Mouse (Mus musculus) midbrain, embryonic 10.5 days (tissue): Measurements from ENCODE around the gene 4930516K23Rik. TPM values are rescaled to one million over a fixed set of nuclear protein-coding genes. Genes with fewer than 3 reads are reported as not detected.

ENCODE experiments used
- DNase-seq: peaks from one replicate; pipeline ENCODE4 v3.0.0-alpha.2; 2017; ENCODE audit warnings: low spot score
- H3K27ac ChIP-seq: fragments of 300-500 bp; sonication (generic); replicated peaks from 2 replicates; pipeline ENCODE4 v1.5.1; 2016; ENCODE audit warnings: mild to moderate bottlenecking
- H3K27me3 ChIP-seq: fragments of 300-500 bp; sonication (generic); 2 replicates; pipeline ENCODE4 v1.6.1; 2016; ENCODE audit warnings: low read depth, mild to moderate bottlenecking; ENCODE audit not compliant: poor library complexity, severe bottlenecking
- H3K36me3 ChIP-seq: fragments of 300-500 bp; sonication (generic); 2 replicates; pipeline ENCODE4 v1.6.1; 2016; ENCODE audit warnings: mild to moderate bottlenecking, moderate library complexity
- H3K4me1 ChIP-seq: fragments of 300-500 bp; sonication (generic); 2 replicates; pipeline ENCODE4 v1.6.1; 2016
- H3K4me3 ChIP-seq: fragments of 300-500 bp; sonication (generic); 2 replicates; pipeline ENCODE4 v1.5.1; 2016; ENCODE audit warnings: mild to moderate bottlenecking, moderate library complexity
- H3K9me3 ChIP-seq: fragments of 300-500 bp; sonication (generic); replicated peaks from 2 replicates; pipeline ENCODE4 v1.6.1; 2016; ENCODE audit warnings: mild to moderate bottlenecking
- WGBS: fragments of 180-500 bp; shearing (Covaris S2); methylation state at CpG from one replicate; pipeline ENCODE4 v1.1.7; 2016; 5-methylcytosine and 5-hydroxymethylcytosine counted together
- polyA plus RNA-seq: library from polyadenylated mRNA; unstranded; fragments of >200 nt; fragmentation: Nextera tagmentation; extraction: Ambion mirVana; gene quantifications from 2 replicates; pipeline ENCODE4 v1.2.1, GENCODE M21; 2016

Gene 4930516K23Rik
- not detected in 2 replicates for polyA plus RNA-seq

- H3K4me1 ChIP-seq, result no peaks in the 10 kb centered on the region
- H3K27ac ChIP-seq, result no peak within 1 kb of the TSS
- no peaks in the 10 kb centered on the region for H3K27me3 ChIP-seq
- DNase-seq, result no peak
- H3K4me3 ChIP-seq, result no peak within 1 kb of the TSS
- no peaks in the 10 kb centered on the region for H3K36me3 ChIP-seq
- 58% methylated on average over 2 of the region's 2 CpGs for WGBS
- H3K9me3 ChIP-seq, result no peaks in the 10 kb centered on the region
Observed at GRCm38 (mm10) chr7:104061345-104061744, at the start of gene 4930516K23Rik. Gene 4930516K23Rik (minus strand): TSS chr7:104061445.

GRCm38 (mm10) chr7:104104757-104104972, 43.4 kb upstream of the 4930516K23Rik start, which contains the start of gene Olfr646:
Gene Olfr646 (plus strand): TSS chr7:104104873.
- no peak within 1 kb of the TSS for H3K27ac ChIP-seq
- no peak within 1 kb of the TSS for H3K4me3 ChIP-seq
- H3K36me3 ChIP-seq, result no peaks in the 10 kb centered on the region
- no peak for DNase-seq
- H3K4me1 ChIP-seq, result no peaks in the 10 kb centered on the region
- H3K9me3 ChIP-seq, result no peaks in the 10 kb centered on the region
- H3K27me3 ChIP-seq, result no peaks in the 10 kb centered on the region

- Histone ChIP-seq H3K9me3 (no peaks in the 10 kb centered on the region), H3K27me3 (no peaks in the 10 kb centered on the region), H3K36me3 (no peaks in the 10 kb centered on the region), H3K4me3 (no peak overlapping the region), H3K27ac (no peak overlapping the region), H3K4me1 (no peaks in the 10 kb centered on the region)
- WGBS, result 78% methylated on average over 4 of the region's 4 CpGs
- no peak for DNase-seq
Observed at GRCm38 (mm10) chr7:104103913-104104756, 42.9 kb upstream of the 4930516K23Rik start.

DNA sequence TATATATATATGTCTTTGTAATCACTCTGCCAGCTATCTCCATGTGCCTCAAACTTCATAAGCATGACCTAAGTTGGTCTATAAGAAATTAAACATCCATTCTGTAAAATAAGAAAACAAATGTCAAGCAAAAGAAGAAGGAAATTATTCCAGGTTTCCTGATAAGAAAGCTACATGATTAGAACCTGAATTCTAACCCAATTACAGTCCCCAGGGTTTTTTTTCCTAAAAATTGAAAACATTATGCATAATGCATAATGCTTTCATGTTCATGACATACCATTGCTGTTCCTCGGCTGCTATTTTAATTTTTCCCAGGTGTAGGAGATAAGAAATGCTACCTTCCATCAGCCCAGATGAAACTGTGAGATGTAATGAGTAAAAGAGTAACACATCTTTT, 24.1 kb upstream of the 4930516K23Rik start, which contains the start of gene Olfr645:
Gene Olfr645 (minus strand): TSS at position 101 of the 400 bp plus-strand sequence.
- DNase-seq, result no peak
- no peaks in the 10 kb centered on the region for H3K27me3 ChIP-seq
- 72% methylated on average over 1 of the region's 1 CpGs for WGBS
- no peak within 1 kb of the TSS for H3K27ac ChIP-seq
- no peak within 1 kb of the TSS for H3K4me3 ChIP-seq
- H3K4me1 ChIP-seq, result no peaks in the 10 kb centered on the region
- no peaks in the 10 kb centered on the region for H3K36me3 ChIP-seq
- no peaks in the 10 kb centered on the region for H3K9me3 ChIP-seq

GRCm38 (mm10) chr7:104071769-104072168, 10.5 kb upstream of the 4930516K23Rik start, which contains the start of gene Olfr644:
Gene Olfr644 (minus strand): TSS chr7:104071869.
- H3K36me3 ChIP-seq, result no peaks in the 10 kb centered on the region
- WGBS, result 77% methylated on average over 2 of the region's 2 CpGs
- DNase-seq, result no peak

DNA sequence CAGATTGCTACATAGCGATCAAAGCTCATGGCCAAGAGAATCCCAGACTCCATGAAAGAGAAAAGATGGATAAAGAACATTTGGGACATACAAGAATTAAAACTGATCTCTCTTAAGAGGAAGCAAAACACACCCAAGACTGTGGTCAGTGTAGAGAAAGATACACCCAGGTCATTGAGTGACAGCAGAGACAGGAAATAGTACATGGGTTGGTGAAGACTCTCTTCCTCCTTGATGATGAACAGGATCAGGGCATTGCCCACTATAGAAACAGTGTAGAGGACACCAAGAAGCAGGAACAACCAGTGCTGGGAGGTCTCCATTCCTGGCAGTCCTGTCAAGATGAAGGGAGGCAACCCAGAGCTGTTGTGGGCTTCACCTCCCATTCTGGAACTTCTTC, 2.0 kb downstream of the 4930516K23Rik start:
- DNase-seq, result no peak
- no peak overlapping the region for H3K4me3 ChIP-seq
- no peak overlapping the region for H3K27ac ChIP-seq
- WGBS, result 97% methylated on average over 1 of the region's 1 CpGs
- H3K27me3 ChIP-seq, result no peaks in the 10 kb centered on the region
- H3K9me3 ChIP-seq, result no peaks in the 10 kb centered on the region; the same call in 1 of the 2 replicates
- H3K36me3 ChIP-seq, result no peaks in the 10 kb centered on the region
- H3K4me1 ChIP-seq, result no peaks in the 10 kb centered on the region

More at GRCm38 (mm10) chr7:104071769-104072168, 10.5 kb upstream of the 4930516K23Rik start, which contains the start of gene Olfr644:
- H3K27me3 ChIP-seq, result no peaks in the 10 kb centered on the region
- H3K4me3 ChIP-seq, result no peak within 1 kb of the TSS
- H3K4me1 ChIP-seq, result no peaks in the 10 kb centered on the region
- H3K9me3 ChIP-seq, result no peaks in the 10 kb centered on the region; the same call in 1 of the 2 replicates
- no peak within 1 kb of the TSS for H3K27ac ChIP-seq

DNA sequence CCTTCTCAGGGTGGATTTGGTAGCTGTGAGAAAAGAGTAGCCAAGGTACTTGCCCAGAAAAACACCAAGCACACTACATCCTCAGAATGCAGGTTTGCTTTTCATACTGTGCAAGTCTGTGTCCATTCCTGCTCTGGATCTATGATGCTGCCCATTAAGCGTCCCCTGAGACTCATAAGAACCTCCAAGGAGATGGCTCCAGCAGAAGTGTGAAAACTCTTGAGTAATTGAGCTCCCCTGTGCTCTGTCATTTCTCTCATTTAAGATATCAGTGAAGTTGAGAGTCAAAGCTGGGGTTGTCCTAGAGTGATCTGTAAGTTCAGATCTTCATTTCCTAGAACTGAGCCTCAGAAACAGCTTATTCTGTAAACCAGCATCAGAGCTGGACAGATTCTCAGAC, 8.7 kb downstream of the 4930516K23Rik start, which contains the start of gene Olfr642:
Gene Olfr642 (minus strand): TSS at position 101 of the 400 bp plus-strand sequence.
- Histone ChIP-seq H3K9me3 (no peaks in the 10 kb centered on the region; the same call in 1 of the 2 replicates), H3K27me3 (no peaks in the 10 kb centered on the region), H3K36me3 (no peaks in the 10 kb centered on the region), H3K27ac (no peak within 1 kb of the TSS), H3K4me1 (no peaks in the 10 kb centered on the region), H3K4me3 (no peak within 1 kb of the TSS)
- WGBS, result 83% methylated on average over 1 of the region's 1 CpGs
- DNase-seq, result no peak

DNA sequence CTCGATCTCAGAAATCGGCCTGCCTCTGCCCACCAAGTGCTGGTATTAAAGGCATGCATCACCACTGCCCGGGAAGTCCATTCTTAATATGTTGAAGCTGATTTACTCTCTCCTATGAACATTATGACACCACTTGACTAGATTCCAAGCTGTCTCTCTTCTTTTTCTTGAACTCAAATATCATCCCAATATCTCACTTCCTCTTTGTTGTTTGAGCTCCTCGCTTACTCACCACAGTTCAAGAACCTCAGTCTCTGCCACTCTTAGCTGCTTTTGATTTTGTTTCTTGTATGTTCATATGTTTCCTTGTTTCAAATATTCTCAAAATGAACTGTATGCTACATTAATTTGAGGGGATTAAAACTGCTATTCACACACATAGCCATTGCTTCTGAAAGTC, 10.5 kb downstream of the 4930516K23Rik start:
- 94% methylated on average over 4 of the region's 4 CpGs for WGBS

DNA sequence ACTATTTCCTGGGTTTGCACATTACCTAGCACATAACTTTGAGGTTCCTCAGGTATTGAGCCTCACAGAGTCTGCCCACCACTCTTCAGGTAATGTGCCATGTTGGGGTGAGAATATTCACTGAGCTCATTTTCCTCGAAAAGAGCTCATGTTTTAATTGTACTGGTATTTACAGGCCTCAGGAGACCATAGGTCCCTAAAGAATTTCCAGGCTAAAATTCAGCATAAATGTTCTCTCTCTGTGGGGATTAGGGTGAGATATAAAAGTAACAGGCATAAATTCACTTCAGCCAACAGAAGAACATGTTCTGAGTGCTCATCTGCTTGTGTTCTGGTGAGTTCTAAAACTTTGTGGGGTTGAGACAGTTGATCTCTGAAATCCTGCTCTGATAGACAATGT, 26.1 kb downstream of the 4930516K23Rik start, which contains the start of gene Olfr641:
Gene Olfr641 (plus strand): TSS at position 301 of the 400 bp plus-strand sequence.
- H3K27ac ChIP-seq, result no peak within 1 kb of the TSS
- H3K4me1 ChIP-seq, result no peaks in the 10 kb centered on the region
- H3K4me3 ChIP-seq, result no peak within 1 kb of the TSS
- no peak for DNase-seq
- 74% methylated on average over 1 of the region's 1 CpGs for WGBS
- no peaks in the 10 kb centered on the region for H3K27me3 ChIP-seq
- no peaks in the 10 kb centered on the region for H3K36me3 ChIP-seq
- no peaks in the 10 kb centered on the region for H3K9me3 ChIP-seq

More for the DNA sequence above, 10.5 kb downstream of the 4930516K23Rik start:
- Histone ChIP-seq H3K9me3 (no peaks in the 10 kb centered on the region; the same call in 1 of the 2 replicates), H3K4me3 (no peak overlapping the region), H3K27ac (no peak overlapping the region), H3K4me1 (no peaks in the 10 kb centered on the region), H3K27me3 (no peaks in the 10 kb centered on the region), H3K36me3 (no peaks in the 10 kb centered on the region)
- no peak for DNase-seq

DNA sequence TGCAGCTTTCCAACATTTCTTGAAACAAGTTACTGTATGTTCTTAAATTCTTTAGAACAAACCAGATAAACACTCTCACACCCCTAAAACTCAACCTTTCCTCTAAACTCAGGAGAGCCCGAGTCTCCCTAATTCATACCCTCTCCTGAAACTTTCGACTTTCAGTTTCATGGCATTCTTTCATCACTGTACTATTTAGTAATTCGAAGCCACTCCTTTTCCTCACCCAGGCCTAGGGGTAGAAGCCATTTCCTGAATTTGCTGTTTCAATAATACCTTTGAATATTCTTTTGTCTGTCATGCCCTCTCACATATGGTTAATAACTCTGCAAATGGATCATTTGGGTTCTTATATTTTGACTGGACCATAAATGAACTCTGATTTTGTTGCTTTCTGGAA, 34.3 kb downstream of the 4930516K23Rik start:
- no peaks in the 10 kb centered on the region for H3K36me3 ChIP-seq
- H3K27ac ChIP-seq, result no peak overlapping the region
- 85% methylated on average over 3 of the region's 3 CpGs for WGBS
- no peaks in the 10 kb centered on the region for H3K9me3 ChIP-seq
- no peak overlapping the region for H3K4me3 ChIP-seq
- no peak for DNase-seq
- no peaks in the 10 kb centered on the region for H3K4me1 ChIP-seq
- no peaks in the 10 kb centered on the region for H3K27me3 ChIP-seq

GRCm38 (mm10) chr7:104025473-104025872, 35.8 kb downstream of the 4930516K23Rik start, which contains the start of gene Olfr640:
Gene Olfr640 (minus strand): TSS chr7:104025573.
- no peak within 1 kb of the TSS for H3K27ac ChIP-seq
- H3K4me1 ChIP-seq, result no peaks in the 10 kb centered on the region
- H3K9me3 ChIP-seq, result no peaks in the 10 kb centered on the region
- H3K27me3 ChIP-seq, result no peaks in the 10 kb centered on the region
- DNase-seq, result no peak
- no peaks in the 10 kb centered on the region for H3K36me3 ChIP-seq
- no peak within 1 kb of the TSS for H3K4me3 ChIP-seq
- WGBS, result 83% methylated on average over 6 of the region's 6 CpGs

DNA sequence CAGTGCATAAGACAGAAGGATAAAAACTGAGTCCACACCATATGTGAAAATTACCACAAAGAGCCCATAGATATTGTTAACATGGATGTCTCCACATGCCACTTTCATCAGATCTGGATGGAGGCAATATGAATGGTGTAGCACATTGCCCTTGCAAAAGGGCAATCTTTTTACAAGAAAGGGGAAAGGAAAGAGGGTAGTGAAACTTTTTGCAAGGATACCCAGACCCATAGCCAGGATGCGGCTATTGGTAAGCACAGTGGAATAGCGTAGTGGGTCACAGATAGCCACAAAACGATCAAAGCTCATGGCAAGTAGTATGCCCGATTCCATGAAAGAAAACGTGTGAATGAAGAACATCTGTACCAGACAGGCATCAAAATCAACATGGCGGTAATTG, 39.6 kb downstream of the 4930516K23Rik start:
- WGBS, result 95% methylated on average over 6 of the region's 6 CpGs
- DNase-seq, result no peak
- no peak overlapping the region for H3K27ac ChIP-seq

GRCm38 (mm10) chr7:104018953-104019352, 42.3 kb downstream of the 4930516K23Rik start:
- Histone ChIP-seq H3K36me3 (no peaks in the 10 kb centered on the region), H3K27ac (no peak overlapping the region), H3K4me1 (no peaks in the 10 kb centered on the region), H3K4me3 (no peak overlapping the region), H3K9me3 (no peaks in the 10 kb centered on the region), H3K27me3 (no peaks in the 10 kb centered on the region)
- WGBS, result 97% methylated on average over 1 of the region's 1 CpGs
- DNase-seq, result no peak

More for the DNA sequence above, 39.6 kb downstream of the 4930516K23Rik start:
- Histone ChIP-seq H3K36me3 (no peaks in the 10 kb centered on the region), H3K27me3 (no peaks in the 10 kb centered on the region), H3K4me1 (no peaks in the 10 kb centered on the region), H3K9me3 (no peaks in the 10 kb centered on the region), H3K4me3 (no peak overlapping the region)
